Mouse (Mus musculus): ENCODE measurements at regions not wholly inside any gene's neighbourhood (a gene's known extent, or its start where the extent isn't known, plus 50 kb on each side); places are given as distances from the start of the nearest gene placed in this dataset.

GRCm38 (mm10) chr4:153110291-153110746 is 372.3 kb downstream of the Ajap1 start:
- peak; percentile 41; the same call in 1 of the 2 replicates for ATAC-seq (ENCODE audit: low read depth)
- Histone ChIP-seq H3K4me3 (ENCODE audit: low read length) (no peak overlapping the region), H3K4me2 (ENCODE audit: low read depth, low read length) (no peak overlapping the region), H3K4me1 (replicated peaks; ENCODE audit: control insufficient read depth, insufficient read depth, low read length) (no peaks in the 10 kb centered on the region), H3K36me3 (ENCODE audit: control insufficient read depth, insufficient read depth, low read length) (no peaks in the 10 kb centered on the region), H3K27ac (ENCODE audit: low read length) (no peak overlapping the region), H3K9ac (ENCODE audit: low read length) (no peak overlapping the region), H3K9me3 (ENCODE audit: control insufficient read depth, low read length) (peaks cover 4% of the 10 kb centered on the region; the same call in 1 of the 2 replicates), H3K27me3 (ENCODE audit: control insufficient read depth, insufficient read depth, low read depth, low read length) (no peaks in the 10 kb centered on the region)
- 27% methylated on average over 16 of the region's 16 CpGs for WGBS

- WGBS = 79% methylated on average over 12 of the region's 12 CpGs
- no peak overlapping the region for H3K4me2 ChIP-seq (ENCODE audit: low read depth, low read length)
- no peak overlapping the region for H3K4me3 ChIP-seq (ENCODE audit: low read length)
- H3K4me1 ChIP-seq (replicated peaks; ENCODE audit: control insufficient read depth, insufficient read depth, low read length) = no peaks in the 10 kb centered on the region
- ATAC-seq (ENCODE audit: low read depth) = no peak
- no peak overlapping the region for H3K9ac ChIP-seq (ENCODE audit: low read length)
- H3K36me3 ChIP-seq (ENCODE audit: control insufficient read depth, insufficient read depth, low read length) = no peaks in the 10 kb centered on the region
- no peaks in the 10 kb centered on the region for H3K9me3 ChIP-seq (ENCODE audit: control insufficient read depth, low read length)
- no peak overlapping the region for H3K27ac ChIP-seq (ENCODE audit: low read length)
- H3K27me3 ChIP-seq (ENCODE audit: control insufficient read depth, insufficient read depth, low read depth, low read length) = no peaks in the 10 kb centered on the region
Measured at GRCm38 (mm10) chr4:153098591-153098990, 384.0 kb downstream of the Ajap1 start.

DNA sequence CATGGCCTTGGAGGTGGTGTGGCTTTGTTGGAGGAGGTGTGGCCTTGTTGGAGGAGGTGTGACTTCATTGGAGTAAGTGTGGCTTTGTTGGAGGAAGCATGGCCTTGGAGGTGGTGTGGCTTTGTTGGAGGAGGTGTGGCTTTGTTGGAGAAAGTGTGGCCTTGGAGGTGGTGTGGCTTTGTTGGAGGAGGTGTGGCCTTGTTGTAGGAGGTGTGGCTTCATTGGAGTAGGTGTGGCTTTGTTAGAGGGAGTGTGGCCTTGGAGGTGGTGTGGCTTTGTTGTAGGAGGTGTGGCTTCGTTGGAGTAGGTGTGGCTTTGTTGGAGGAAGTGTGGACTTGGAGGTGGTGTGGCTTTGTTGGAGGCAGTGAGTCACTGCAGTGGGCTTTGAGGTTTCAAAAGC is 385.0 kb downstream of the Ajap1 start:
- Histone ChIP-seq H3K27me3 (ENCODE audit: control insufficient read depth, insufficient read depth, low read depth, low read length) (no peaks in the 10 kb centered on the region), H3K4me2 (ENCODE audit: low read depth, low read length) (no peak overlapping the region), H3K4me1 (replicated peaks; ENCODE audit: control insufficient read depth, insufficient read depth, low read length) (no peaks in the 10 kb centered on the region), H3K36me3 (ENCODE audit: control insufficient read depth, insufficient read depth, low read length) (no peaks in the 10 kb centered on the region), H3K4me3 (ENCODE audit: low read length) (no peak overlapping the region), H3K27ac (ENCODE audit: low read length) (no peak overlapping the region), H3K9ac (ENCODE audit: low read length) (no peak overlapping the region), H3K9me3 (ENCODE audit: control insufficient read depth, low read length) (no peaks in the 10 kb centered on the region)
- ATAC-seq (ENCODE audit: low read depth) = no peak
- 50% methylated on average over 1 of the region's 1 CpGs for WGBS

- ATAC-seq (ENCODE audit: low read depth) = no peak
- no peak overlapping the region for H3K4me3 ChIP-seq (ENCODE audit: low read length)
- H3K27ac ChIP-seq (ENCODE audit: low read length) = no peak overlapping the region
- no peaks in the 10 kb centered on the region for H3K9me3 ChIP-seq (ENCODE audit: control insufficient read depth, low read length)
- 41% methylated on average over 3 of the region's 3 CpGs for WGBS
- no peak overlapping the region for H3K9ac ChIP-seq (ENCODE audit: low read length)
- no peak overlapping the region for H3K4me2 ChIP-seq (ENCODE audit: low read depth, low read length)
- no peaks in the 10 kb centered on the region for H3K27me3 ChIP-seq (ENCODE audit: control insufficient read depth, insufficient read depth, low read depth, low read length)
- H3K4me1 ChIP-seq (replicated peaks; ENCODE audit: control insufficient read depth, insufficient read depth, low read length) = no peaks in the 10 kb centered on the region
- H3K36me3 ChIP-seq (ENCODE audit: control insufficient read depth, insufficient read depth, low read length) = no peaks in the 10 kb centered on the region
Measured at GRCm38 (mm10) chr4:153093129-153093528, 389.5 kb downstream of the Ajap1 start.

DNA sequence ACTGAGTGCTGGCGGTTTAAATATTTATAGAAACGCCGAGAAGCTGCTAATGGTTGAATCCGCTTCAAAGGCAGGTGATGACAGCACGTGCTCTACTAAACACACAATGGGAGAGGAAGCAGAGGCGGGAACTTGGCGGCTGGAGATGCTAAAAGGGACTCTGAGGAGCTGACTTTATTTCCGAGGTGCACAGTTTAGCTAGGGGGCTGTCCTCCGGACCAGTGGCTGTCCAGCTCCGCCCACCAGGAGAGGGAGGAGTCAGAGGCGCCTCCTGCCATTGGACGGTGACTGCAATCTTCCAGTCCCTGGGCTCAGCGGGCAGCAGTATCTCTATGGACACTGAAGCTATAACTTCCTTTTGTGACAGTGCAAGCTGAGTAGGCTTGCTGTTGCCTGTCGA is 400.4 kb downstream of the Ajap1 start:
- WGBS = 19% methylated on average over 14 of the region's 14 CpGs
- no peak overlapping the region for H3K4me2 ChIP-seq (ENCODE audit: low read depth, low read length)
- no peak overlapping the region for H3K4me3 ChIP-seq (ENCODE audit: low read length)
- no peaks in the 10 kb centered on the region for H3K36me3 ChIP-seq (ENCODE audit: control insufficient read depth, insufficient read depth, low read length)
- no peak overlapping the region for H3K27ac ChIP-seq (ENCODE audit: low read length)
- no peak overlapping the region for H3K9ac ChIP-seq (ENCODE audit: low read length)
- H3K27me3 ChIP-seq (ENCODE audit: control insufficient read depth, insufficient read depth, low read depth, low read length) = no peaks in the 10 kb centered on the region
- H3K9me3 ChIP-seq (ENCODE audit: control insufficient read depth, low read length) = no peaks in the 10 kb centered on the region
- peak; percentile 64; the same call in 1 of the 2 replicates for ATAC-seq (ENCODE audit: low read depth)
- no peaks in the 10 kb centered on the region for H3K4me1 ChIP-seq (replicated peaks; ENCODE audit: control insufficient read depth, insufficient read depth, low read length)

DNA sequence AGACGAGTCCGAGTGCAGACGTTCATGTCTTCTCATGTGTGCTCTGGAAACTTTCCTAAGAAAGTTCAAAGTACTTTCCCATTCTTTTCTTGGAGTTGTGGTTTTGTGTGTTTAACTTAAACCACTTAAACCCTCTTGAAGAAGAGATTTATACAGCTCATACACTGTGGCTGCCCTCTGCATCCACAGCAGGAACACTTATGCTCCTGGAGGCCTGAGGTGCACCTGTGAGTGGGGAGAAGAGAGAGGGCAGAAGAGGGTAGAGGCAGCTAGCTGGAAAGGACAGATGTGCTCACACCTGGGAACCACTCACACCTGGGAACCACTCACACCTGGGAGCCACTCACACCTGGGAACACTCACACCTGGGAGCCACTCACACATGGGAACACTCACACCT is 408.0 kb downstream of the Ajap1 start:
- no peak overlapping the region for H3K4me3 ChIP-seq (ENCODE audit: low read length)
- no peak overlapping the region for H3K4me2 ChIP-seq (ENCODE audit: low read depth, low read length)
- H3K4me1 ChIP-seq (replicated peaks; ENCODE audit: control insufficient read depth, insufficient read depth, low read length) = no peaks in the 10 kb centered on the region
- no peaks in the 10 kb centered on the region for H3K36me3 ChIP-seq (ENCODE audit: control insufficient read depth, insufficient read depth, low read length)
- H3K27me3 ChIP-seq (ENCODE audit: control insufficient read depth, insufficient read depth, low read depth, low read length) = no peaks in the 10 kb centered on the region
- H3K27ac ChIP-seq (ENCODE audit: low read length) = no peak overlapping the region
- H3K9me3 ChIP-seq (ENCODE audit: control insufficient read depth, low read length) = no peaks in the 10 kb centered on the region
- H3K9ac ChIP-seq (ENCODE audit: low read length) = no peak overlapping the region
- ATAC-seq (ENCODE audit: low read depth) = 0 out of 2 replicates have a peak, but pooled peaks have one; percentile 41
- 47% methylated on average over 3 of the region's 3 CpGs for WGBS

DNA sequence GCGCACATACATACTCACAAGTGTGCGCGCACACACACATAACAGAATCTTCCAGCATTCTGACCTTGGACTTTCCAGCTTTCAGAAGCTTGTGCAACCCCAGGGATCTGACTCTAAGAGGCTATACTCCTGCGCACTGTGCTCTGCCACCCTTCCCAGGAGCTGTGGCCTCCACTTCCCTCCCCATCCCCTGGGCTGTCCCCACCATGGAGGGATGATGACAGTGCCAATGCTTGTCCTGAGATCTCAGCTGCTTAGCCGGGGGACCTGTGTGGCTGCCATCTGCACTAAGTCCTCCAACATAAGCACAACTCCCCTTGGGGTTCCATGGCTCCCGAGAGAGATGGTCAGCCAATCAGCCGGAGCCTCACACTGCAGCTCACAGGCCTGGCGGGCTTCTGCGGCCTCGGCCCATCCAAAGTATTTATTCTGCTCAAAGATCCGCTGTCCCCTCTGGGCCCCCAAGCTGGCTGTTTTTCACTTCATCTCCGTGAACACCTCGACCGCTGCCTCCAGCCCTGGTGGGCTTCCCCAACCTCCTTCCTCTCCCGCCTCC is 412.3 kb downstream of the Ajap1 start:
- H3K4me3 ChIP-seq (ENCODE audit: low read length) = no peak overlapping the region
- no peak overlapping the region for H3K9ac ChIP-seq (ENCODE audit: low read length)
- no peak overlapping the region for H3K4me2 ChIP-seq (ENCODE audit: low read depth, low read length)
- no peaks in the 10 kb centered on the region for H3K27me3 ChIP-seq (ENCODE audit: control insufficient read depth, insufficient read depth, low read depth, low read length)
- 46% methylated on average over 15 of the region's 15 CpGs for WGBS
- ATAC-seq (ENCODE audit: low read depth) = no peak
- no peaks in the 10 kb centered on the region for H3K9me3 ChIP-seq (ENCODE audit: control insufficient read depth, low read length)
- H3K27ac ChIP-seq (ENCODE audit: low read length) = no peak overlapping the region
- H3K36me3 ChIP-seq (ENCODE audit: control insufficient read depth, insufficient read depth, low read length) = no peaks in the 10 kb centered on the region
- no peaks in the 10 kb centered on the region for H3K4me1 ChIP-seq (replicated peaks; ENCODE audit: control insufficient read depth, insufficient read depth, low read length)

DNA sequence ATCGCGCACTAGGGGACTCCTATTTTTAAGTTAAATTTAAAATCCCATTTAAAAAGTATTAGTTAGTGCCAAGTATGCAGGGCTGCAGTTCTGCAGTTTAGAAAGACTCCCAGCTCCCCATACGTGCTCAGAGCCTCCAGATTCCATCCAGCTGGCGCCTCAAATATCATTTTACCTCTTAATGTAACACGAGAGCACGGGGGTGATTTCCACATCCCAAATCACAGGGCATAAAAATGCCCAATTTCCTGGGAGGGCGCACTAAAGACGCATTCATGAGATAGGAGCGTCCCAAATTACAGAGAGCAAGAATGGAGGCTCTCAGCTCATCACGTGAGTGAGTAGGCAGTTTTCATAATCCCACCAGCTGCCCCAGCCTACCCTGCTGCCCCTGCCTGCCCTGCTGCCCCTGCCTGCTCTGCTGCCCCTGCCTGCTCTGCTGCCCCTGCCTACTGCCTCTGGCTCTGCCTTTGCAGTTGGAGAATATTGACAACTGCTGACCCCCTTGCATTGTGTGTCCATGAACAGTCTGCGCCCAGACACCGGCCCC is 414.1 kb downstream of the Ajap1 start:
- 74% methylated on average over 12 of the region's 12 CpGs for WGBS
- Histone ChIP-seq H3K36me3 (ENCODE audit: control insufficient read depth, insufficient read depth, low read length) (no peaks in the 10 kb centered on the region), H3K9ac (ENCODE audit: low read length) (no peak overlapping the region), H3K9me3 (ENCODE audit: control insufficient read depth, low read length) (no peaks in the 10 kb centered on the region), H3K27me3 (ENCODE audit: control insufficient read depth, insufficient read depth, low read depth, low read length) (no peaks in the 10 kb centered on the region), H3K27ac (ENCODE audit: low read length) (no peak overlapping the region), H3K4me1 (replicated peaks; ENCODE audit: control insufficient read depth, insufficient read depth, low read length) (no peaks in the 10 kb centered on the region), H3K4me3 (ENCODE audit: low read length) (no peak overlapping the region), H3K4me2 (ENCODE audit: low read depth, low read length) (no peak overlapping the region)
- no peak for ATAC-seq (ENCODE audit: low read depth)

DNA sequence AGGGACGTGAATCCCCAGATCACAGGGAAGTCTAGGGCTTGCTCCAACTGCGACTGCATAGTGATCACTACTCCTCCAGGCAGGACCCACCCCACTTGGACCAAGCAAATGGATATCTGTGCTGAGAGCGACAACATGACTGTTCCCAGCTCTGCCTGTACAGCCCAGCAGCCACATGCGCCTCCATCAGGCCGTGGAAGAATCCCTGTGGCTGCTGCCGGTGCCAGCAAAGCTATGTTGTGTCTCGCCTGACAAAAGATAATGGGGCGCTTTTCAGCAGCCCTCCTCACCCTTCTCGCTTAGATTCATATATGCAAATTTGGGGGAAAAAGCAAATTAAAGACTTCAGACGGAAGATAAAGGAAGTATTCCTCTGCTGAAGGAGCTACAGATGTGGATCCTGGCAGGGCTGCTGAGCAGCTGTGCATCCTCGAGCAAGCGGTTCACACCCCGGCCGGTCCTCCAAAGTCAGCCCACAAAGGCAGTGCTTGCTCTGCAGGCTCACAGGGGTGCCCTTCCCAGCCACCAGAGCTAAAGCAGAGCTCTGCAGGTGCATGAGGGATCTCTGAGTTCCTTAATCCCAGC is 418.5 kb downstream of the Ajap1 start:
- Histone ChIP-seq H3K27me3 (ENCODE audit: control insufficient read depth, insufficient read depth, low read depth, low read length) (no peaks in the 10 kb centered on the region), H3K9me3 (ENCODE audit: control insufficient read depth, low read length) (peaks cover 4% of the 10 kb centered on the region; the same call in 1 of the 2 replicates), H3K36me3 (ENCODE audit: control insufficient read depth, insufficient read depth, low read length) (no peaks in the 10 kb centered on the region), H3K4me1 (replicated peaks; ENCODE audit: control insufficient read depth, insufficient read depth, low read length) (no peaks in the 10 kb centered on the region), H3K4me3 (ENCODE audit: low read length) (no peak overlapping the region), H3K9ac (ENCODE audit: low read length) (no peak overlapping the region), H3K4me2 (ENCODE audit: low read depth, low read length) (no peak overlapping the region), H3K27ac (ENCODE audit: low read length) (no peak overlapping the region)
- 53% methylated on average over 14 of the region's 14 CpGs for WGBS
- ATAC-seq (ENCODE audit: low read depth) = no peak
